Mouse (Mus musculus) T-helper 17 cell (primary cell): Measurements from ENCODE around the gene Ptprn2.

Source experiments
- in situ Hi-C, 2 experiments: fragments of 300-600 bp; cut with MboI, MseI; formaldehyde crosslinking; loops; 1 replicate in 1 of 2; 2 replicates in 1 of 2; pipeline ENCODE4 v1.15.1; 2025; ENCODE audit warnings: high pct_unique_total_duplicates in 2 of 2

Ptprn2 gene

DNA sequence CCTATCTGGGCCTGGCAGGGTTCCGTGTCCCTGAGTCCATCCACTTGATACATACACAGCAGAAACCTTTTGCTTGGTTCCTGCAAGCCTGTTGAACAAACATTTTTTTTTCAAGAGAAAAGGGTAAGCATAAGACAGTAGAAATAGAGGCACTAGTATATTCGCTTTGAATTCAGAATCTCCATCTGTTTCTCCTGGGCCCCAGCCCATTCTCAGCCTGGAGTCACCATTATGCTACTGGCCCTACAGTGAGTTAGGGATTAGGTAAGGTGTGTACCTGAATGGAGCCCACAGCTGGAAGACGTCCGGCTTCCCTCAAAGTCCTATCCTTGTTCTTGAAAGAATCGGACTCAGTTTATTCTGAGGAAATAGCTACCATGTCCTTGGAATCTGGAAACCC is 104.6 kb downstream of the Ptprn2 start:
- in situ Hi-C loops = no loop called here

DNA sequence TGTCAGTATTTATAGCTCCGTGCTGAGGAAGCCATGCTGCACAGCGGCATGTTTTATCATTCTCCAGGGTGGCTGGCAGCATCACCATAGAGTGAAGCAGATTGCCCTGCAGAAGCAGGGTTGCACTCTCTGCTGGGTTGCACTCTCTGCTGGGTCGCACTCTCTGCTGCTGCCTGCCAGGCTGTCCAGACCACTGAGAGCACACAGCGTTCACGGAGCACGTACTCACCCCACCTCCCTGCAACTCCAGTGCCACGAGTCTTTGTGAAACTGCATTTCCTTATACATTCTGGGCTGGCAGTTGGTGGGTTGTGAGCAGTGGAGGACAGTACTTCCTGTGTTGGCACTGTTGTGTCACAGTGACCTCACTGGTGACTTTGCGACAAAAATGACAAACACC is 108.9 kb downstream of the Ptprn2 start:
- in situ Hi-C loops = no loop called here

DNA sequence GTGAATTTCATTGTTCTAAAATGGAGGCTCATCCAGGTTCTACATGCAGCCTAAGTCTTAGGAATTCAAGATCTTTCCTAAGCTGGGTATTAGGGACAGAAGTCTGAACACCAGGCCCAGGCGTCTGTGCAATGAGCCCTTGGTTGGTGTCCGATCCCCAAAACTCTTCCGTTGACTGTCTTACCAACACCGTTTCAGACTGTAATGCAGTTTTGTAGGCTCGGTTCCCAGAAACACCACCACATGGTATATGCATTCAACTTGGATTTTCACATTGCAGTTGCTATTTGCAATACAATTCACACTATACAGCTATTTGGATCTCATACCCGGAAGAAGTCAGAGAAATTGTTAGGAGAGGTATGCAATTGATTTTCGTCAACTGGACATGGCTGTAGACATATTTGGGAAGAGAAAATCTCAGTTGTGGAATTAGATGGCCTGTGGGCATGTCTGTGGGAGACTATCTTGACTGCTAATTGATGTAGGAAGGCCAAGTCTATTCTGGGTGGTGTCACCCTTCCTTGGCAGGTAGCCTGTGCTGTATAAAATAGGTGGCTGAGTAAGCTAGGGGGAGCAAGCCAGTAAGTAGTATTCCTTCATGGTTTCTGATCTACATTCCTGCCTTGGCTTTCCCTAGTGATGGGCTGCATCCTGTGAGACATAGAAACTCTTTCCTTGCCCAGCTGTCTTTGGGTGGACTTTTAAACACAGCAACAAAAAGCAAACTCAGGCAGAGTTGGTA is 109.5 kb downstream of the Ptprn2 start:
- in situ Hi-C loops = no loop called here

DNA sequence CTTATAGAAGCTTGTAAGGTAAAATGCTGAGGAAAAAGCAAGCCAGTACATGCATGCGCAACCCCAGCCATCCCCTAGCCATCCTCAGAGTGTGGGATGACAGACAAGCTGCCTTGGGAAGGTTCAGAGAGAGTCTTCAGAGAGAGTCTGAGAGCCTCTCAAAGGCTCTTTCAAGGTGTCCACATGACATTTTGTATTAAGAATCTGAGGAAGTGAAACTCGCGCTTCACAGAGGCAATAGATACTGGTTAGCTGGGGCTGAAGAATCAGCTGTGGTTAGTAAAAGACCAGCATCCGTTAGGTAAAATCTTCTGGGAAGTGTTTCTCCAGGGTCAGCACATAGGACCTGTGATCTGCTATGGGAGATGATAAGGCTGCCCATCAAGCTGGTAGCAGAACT is 110.2 kb downstream of the Ptprn2 start:
- in situ Hi-C loops = no loop called here

DNA sequence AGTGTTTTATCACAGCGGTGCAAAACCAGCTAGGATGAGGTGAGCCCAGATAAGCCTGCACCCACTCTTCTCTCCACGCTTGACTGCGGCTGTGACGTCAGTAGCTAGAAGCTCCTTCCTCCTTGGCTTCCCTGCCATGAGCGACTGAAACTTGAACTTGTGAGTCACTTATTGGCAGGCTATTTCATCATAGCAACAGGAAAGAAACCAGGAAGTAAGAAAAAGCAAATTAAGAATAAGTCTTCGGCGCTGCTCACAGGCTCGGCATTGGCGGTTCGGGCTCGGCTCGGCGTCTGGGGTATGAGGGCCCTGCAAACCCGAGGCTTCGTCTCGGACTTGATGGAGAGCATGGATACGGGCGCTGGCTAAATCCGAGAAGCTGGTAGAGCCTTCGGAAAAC is 111.5 kb downstream of the Ptprn2 start:
- in situ Hi-C loops = no loop called here

DNA sequence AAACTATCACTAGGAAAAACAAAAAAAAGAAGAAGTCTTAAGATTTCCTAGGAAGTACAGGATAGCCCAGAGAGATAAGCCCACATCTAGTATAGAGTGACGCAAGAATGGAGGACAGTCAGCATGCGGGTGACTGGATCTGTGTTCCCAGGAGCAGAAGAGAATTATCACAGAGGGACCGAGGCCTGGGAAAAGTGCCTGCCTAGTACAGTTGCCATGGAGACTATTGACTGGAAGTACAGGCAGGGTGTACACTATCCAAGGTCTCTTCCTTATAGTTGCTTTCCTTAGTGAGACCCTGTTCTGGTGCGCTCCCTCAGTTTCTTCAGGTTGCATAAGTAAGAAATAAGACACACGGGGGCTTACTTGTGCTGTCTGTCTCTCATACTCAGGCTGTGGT is 112.2 kb downstream of the Ptprn2 start:
- in situ Hi-C loops = no loop called here

DNA sequence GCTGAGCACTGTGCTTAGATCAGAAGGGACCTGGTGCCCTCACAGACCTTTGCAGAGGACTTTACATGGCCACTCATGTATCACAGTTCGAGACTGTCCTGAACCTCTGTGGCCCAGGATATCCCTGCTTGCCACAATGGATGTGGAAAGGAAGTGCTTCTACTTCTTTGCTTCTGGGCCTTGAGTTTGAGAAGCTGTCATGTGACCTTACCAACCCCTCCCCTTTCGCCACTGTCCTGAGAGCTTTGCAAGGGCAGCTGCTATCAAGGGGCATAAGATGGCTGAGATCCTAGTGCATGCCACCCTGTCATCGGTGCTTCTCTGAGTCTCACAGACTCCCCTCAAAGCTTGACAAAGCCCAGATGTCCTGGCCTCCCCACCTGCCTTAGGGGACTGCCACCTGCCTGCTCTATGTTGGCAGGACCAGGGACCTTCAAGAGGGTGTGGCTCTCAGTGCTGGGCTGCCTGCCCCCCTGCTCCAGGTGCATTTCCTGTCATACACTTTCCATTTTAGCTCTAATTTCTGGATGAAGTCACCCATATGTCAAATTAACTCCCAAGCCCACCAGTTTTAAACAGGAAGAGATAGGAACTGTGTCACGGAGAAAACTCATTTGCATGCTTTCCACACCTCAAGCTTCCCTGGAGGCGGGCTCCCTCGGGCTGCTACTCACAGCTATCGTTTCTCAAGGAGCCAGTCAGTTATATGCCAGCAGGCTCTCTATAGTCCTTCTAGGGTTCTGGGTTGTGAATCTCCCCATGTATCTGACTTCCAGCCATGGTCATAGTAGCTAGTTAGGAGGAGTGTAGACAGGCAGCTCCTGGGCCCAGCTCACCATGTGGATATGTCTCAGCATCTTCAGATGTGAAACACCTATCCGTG is 112.8 kb downstream of the Ptprn2 start:
- in situ Hi-C loops = no loop called here

DNA sequence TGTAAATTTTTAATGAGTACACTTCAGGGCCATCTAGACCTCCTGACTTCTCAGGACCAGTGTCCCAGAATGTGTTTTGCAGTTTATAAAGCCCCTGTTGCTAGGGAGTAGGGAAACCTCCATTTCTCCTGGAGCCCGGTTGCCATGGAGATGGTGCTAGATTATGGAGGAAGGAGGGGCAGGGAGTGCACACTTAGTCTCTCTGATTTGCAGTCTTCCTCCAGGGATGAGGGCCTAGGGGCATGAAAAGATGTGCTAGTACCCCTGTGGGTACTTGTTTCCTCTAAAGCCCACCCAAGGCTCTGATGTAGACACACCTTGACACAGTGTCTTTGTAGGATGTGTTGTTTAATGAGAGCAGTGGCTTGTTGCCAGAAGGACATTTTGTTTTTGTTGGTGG is 114.0 kb downstream of the Ptprn2 start:
- in situ Hi-C loops = no loop called here

DNA sequence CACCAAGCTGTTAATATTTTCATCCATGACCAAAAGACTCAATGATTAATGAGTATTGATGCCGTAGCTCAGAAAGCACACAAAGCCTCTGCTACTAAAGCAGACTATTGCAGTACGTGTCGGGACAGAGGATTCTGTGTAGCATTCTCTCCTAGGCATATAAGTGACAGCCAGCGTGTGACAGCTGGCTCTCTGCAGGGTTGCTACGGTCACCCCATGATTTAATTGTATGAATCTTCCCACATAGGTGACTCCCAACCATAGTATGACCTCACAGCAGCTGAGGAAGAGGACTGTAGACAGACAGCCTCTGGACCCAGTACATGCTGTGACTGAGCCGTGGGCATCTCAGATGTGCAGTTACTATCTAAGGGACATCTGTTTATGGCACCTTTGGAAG is 114.5 kb downstream of the Ptprn2 start:
- in situ Hi-C loops = loop anchor here (10.0 to 25.0 kb wide), 2 partner anchors 385 to 388 kb away; no protein-coding TSS in a partner anchor

DNA sequence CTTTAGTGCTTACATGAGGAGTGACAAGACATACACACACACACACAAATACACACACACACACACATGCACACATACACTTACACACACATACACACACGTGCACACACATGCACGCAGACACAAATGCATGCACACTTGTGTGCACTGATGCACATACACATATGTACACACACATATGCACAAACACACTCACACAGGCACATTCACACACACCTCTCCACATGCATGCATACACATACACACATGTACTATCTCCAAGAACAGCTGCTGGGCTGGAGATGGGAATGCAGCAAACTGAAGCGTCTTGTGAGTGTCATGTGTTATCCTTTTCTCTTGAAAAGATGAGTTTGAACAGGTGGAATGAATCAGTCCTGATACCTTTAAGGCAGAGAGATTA is 115.9 kb downstream of the Ptprn2 start:
- in situ Hi-C loops = loop anchor here (10.0 to 25.0 kb wide), 2 partner anchors 387 to 389 kb away; no protein-coding TSS in a partner anchor

DNA sequence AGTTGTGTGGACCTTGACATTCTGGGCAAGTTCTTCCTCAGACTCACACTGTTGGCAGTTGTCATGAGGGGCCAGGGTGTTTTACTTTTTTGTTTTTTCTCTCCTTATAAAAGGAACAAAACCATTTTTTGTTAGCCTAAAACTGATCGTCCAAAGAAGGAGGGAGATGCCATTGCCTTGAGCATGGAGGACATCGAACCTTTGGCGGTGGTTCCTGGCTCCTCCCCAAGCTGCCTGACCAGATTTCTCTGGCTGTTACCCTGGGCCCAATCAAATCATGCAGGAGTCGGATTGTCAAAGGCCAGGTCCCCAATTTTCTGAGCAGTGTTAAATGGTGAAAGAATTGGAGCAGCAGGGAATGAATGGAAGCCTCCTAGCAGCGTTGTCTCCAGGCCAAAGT is 116.4 kb downstream of the Ptprn2 start:
- in situ Hi-C loops = loop anchor here (10.0 to 25.0 kb wide), 2 partner anchors 387 to 390 kb away; no protein-coding TSS in a partner anchor

DNA sequence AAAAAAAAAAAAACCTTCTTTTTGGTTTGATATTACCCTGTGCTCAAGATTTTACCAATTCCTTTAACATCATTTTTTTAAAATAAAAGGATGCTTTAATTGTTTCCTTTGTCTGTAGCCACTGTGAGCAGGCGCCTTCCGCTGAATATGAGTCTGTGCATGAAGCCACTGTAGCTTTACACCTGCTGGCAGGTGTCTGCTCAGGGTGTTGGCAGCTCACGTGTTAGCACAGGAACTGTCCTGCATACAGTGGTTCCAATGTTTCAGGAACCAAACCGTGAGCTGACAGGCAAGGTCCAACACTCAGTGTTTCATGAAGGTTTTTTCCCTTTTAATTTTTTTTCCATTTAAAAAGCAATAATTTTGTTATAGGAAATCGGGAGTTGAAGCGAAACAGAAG is 123.1 kb downstream of the Ptprn2 start:
- in situ Hi-C loops = loop anchor here (10.0 to 25.0 kb wide), 2 partner anchors 394 to 396 kb away; no protein-coding TSS in a partner anchor

DNA sequence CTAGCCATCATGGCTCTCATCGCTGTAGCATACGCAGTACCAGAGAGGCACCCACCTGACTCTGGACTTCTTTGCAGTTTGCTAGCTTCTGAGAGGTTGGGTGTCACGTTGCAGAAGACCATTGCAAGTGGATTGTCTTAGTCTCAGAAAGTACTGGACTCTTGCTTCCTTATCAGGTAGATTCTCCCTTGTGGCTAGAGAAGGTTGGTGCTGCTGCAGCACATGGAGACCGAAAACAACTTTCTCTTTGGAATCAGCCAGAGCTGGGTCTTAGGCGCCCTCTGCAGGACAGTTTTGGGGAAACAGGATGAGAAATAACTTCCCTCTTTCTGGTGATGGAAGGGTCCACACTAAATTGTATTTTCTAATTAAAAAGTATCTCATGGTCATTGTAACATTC is 134.3 kb downstream of the Ptprn2 start:
- in situ Hi-C loops = loop anchor here in 1 of 2 experiments (25.0 kb wide), 1 partner anchor 408 kb away; no protein-coding TSS in a partner anchor

DNA sequence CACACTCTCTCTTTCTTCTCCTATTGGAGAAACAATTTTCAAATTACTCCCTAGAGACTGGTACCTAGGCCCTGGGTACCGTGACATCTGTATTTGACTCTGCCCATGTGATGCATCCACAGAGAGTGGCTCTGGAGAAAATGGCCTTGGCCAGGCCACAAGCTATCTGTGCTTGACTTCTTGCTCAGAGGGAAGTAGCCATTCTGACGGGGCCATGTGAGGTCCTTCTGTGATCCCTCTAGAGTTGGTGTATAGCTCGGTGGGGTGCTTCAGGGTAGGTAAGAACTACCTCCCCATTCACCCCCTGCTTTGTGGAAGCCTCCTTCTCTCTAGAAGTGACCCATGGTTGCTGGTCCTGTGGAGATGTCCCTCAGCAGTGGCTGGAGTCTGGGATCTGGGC is 134.8 kb downstream of the Ptprn2 start:
- in situ Hi-C loops = loop anchor here in 1 of 2 experiments (25.0 kb wide), 1 partner anchor 408 kb away; no protein-coding TSS in a partner anchor

DNA sequence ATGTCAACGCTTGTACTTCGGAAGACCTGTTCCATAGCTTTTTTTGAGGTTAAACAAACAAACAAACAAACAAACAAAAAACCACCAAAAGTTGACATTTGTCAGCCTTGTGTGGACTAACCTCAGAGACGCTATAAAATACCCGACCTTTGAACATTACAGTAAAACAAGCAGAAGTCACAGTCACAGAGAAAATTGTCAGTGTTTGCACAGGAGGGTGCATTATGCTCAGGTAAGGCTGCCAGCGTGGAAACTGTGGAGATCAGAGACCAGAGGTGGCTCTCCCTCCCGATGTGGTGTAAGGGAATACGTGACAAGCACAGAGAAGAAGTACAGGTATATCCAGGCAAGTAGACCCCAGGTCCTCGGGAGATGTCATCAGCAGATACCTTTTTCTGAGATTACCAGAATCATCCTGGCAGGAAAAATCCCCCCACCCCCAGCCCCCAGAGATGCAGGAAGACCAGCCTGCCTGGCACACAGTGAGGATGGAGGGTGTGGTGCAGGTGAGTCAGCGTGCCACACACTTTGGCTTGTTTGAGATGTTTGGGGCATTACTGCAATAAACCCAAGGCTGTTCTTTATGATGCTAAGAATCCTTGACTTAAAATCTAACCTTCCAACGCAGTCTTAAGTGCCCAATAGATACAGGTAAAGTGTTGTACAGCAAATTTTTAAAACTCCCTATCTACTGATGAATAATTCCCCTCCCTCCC is 136.0 kb downstream of the Ptprn2 start:
- in situ Hi-C loops = loop anchor here in 1 of 2 experiments (25.0 kb wide), 1 partner anchor 409 kb away; no protein-coding TSS in a partner anchor

DNA sequence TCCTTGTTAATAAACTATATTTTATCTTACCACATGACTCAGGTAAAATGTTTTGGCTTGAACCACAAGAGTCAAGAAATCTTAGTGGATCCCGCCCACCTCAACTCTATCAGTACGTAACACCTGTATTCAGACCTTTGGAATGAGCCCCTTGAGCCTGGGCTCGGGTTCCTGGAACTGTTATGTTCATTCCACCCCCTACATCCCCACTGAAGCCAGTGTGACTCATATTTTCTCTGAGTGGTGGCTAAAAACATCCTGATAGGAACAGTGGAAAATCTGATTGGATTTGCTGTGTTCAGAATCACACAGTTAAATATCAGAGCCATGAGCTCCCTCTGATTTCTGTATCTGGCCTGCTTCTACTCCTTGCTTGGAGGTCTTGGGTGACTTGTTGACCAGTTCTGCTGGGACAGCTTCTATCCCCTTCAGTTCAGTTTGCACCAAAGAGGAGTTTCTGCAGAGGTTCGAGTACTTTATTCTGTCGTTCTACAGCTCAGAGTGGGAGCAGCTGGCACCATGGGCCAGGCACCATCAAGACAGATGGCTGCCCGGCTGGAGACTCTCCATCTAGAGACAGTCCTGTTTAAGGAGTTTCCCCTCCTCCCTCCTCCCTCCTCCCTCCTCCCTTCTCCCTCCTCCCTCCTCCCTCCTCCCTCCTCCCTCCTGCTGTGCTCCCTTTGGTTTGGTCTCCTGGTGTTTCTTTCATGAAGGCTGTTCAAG is 137.3 kb downstream of the Ptprn2 start:
- in situ Hi-C loops = loop anchor here in 1 of 2 experiments (25.0 kb wide), 1 partner anchor 411 kb away; no protein-coding TSS in a partner anchor

DNA sequence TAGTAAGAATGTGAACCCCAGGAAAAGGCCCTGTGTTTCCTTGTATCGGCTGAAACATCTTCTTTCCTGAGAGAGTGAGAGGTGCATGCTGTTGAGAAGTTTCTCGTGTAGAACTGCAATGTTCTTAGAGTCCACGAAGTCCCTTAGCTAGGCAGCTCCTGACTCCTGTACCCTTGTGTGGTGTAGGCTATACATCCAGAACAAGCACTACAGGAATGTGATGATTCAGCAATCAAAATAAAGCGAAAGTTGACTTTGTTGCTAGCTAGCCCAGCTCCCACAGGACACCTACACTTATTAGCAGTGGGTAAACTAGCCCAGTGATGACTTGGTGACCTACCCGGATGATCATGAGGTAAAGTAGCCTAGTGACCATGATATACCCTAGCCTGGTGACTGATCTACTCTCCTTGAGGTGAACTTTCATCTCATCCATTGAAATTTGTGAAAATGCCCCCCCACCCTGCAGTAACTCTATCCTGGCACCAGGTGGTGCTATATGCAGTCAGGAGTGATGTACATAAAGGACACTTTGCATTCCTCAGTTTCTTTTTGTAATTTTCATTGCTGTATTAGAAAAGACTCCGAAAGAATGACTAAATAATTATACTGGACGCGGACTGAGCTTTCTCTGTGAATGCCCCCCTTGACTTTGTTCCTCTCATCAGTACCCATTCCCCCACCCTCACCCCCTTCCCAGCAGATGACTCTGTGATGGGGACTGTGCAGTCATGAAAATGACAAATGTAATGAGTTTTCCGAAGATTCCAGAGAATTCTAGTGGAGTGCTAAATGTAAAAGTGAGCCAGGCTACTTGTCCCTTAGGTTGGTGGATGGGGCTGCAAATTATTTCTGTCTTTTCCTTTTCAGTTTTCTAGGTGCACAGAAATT is 140.1 kb downstream of the Ptprn2 start:
- in situ Hi-C loops = no loop called here

DNA sequence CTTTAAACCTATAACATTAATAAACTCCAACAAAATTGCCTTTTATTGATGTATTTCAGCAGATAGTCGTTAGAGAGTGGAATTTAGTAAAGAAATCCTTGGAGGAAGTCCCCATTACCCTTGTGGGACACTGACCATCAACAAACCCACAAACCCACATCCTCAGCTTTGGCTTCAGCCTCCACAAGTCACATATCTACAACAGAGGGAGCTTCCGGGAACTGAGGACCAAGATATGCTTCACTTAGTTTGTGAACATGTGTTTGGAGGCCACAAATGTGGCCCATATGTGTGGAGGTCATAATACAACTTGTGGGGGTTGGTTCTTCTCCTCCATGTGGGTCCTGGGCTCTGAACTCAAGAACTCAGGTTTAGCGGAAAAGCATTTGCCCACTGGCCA is 143.5 kb downstream of the Ptprn2 start:
- in situ Hi-C loops = no loop called here

DNA sequence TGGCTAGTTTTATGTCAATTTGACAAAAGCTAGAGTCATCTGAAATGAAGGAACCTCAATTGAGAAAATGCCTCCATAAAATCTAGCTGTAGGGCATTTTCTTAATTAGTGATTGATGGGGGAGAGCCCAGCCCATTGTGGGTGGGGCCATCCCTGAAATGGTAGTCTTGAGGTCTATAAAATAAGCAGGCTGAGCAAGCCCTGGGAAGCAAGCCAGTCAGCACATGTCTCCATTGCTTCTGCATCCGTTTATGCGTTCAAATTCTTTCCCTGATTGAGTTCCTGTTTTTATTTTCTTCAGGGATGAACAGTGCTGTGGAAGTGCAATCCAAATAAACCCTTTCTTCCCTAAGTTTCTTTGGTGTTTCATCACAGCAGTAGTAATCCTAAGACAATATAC is 152.0 kb downstream of the Ptprn2 start:
- in situ Hi-C loops = no loop called here

DNA sequence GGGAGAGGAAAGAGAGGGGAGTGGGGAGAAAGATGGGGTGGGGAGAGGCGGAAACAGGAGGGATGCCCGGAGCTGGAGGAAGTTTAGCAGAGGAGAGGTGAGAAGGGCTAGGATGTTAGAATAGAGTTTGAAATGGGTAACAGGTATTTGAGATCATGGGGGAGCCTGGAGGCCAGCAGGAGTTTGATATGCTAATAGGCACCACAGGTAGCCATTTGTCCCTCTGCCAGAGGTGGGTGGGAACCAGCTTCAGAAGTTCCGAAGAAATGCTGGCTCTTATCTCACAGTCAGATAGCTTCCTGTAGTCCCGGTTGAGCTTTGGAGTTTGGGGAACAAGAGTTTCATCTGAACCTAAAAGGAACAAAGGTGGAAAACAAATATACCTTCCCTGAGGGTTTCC is 155.4 kb downstream of the Ptprn2 start:
- in situ Hi-C loops = no loop called here
